Mouse (Mus musculus) liver, embryonic 18 days (tissue): Measurements from ENCODE around the gene Son. TPM values are rescaled to one million over a fixed set of nuclear protein-coding genes. Genes with fewer than 3 reads are reported as not detected.

ENCODE experiments used
- polyA plus RNA-seq: library from polyadenylated mRNA; depleted of rRNA; stranded (reverse); fragments of >200 nt; gene quantifications from 2 replicates; pipeline ENCODE4 v1.2.3, GENCODE M21; 2012; rRNA removed

The Son gene
- polyA plus RNA-seq = 65.4 and 77.5 TPM in 2 replicates

DNA sequence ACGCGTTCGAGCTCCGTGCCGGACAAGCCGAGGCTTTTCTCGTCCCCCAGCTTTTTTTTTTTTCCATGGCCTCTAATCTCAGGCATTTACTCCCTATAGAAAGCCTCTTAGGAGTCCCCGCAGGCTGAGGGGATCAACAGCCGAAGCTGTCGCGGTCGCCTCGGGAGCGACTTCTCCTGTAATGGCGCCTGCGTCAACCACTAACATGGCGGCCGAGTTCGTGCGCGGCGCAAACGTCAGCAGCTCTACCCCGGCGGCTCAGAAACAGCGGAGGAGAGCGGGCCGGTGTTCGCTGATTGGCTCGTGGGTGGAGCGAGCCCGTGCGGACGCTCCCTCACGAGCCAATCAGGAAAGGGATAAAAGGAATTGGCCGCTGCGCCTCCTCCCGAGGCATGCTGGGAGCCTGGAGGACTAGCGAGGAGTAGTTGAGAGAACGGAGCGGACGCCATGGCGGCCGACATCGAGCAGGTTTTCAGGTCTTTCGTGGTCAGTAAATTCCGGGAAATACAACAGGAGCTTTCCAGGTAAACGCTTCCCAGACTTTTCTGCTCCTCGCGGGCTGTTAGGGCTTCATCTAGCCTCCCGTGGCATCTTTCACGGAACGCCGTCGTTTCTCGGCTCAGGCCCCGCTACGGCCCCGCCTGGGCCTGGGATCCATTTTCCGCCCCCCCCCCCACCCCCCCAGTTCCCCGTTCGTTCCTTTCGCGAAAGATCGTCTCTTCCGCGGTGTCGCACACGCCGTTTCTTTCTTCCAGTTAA lies at the start of gene Son:
Gene Son (plus strand): TSS at position 46 of the 759 bp plus-strand sequence.

DNA sequence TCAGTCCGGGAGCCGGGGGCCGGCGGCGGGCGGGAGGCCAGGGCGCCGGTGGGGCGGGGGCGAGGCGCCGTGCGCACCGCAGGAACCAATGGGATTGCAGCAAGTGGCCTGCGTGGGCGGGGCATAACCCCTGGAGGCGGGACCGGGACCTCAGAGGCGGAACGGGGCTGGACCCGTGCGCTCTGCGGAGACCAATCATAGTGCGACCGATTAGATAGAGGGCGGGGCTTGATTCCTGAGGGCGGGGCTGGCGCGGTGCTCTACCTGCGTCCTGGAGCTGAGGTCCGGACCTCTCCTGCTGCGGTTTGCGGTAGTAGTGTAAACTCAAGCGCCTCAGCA lies 49.7 kb upstream of the Son start, which contains the start of gene Tmem50b:
Gene Tmem50b (minus strand): TSS at position 129 of the 339 bp plus-strand sequence.

DNA sequence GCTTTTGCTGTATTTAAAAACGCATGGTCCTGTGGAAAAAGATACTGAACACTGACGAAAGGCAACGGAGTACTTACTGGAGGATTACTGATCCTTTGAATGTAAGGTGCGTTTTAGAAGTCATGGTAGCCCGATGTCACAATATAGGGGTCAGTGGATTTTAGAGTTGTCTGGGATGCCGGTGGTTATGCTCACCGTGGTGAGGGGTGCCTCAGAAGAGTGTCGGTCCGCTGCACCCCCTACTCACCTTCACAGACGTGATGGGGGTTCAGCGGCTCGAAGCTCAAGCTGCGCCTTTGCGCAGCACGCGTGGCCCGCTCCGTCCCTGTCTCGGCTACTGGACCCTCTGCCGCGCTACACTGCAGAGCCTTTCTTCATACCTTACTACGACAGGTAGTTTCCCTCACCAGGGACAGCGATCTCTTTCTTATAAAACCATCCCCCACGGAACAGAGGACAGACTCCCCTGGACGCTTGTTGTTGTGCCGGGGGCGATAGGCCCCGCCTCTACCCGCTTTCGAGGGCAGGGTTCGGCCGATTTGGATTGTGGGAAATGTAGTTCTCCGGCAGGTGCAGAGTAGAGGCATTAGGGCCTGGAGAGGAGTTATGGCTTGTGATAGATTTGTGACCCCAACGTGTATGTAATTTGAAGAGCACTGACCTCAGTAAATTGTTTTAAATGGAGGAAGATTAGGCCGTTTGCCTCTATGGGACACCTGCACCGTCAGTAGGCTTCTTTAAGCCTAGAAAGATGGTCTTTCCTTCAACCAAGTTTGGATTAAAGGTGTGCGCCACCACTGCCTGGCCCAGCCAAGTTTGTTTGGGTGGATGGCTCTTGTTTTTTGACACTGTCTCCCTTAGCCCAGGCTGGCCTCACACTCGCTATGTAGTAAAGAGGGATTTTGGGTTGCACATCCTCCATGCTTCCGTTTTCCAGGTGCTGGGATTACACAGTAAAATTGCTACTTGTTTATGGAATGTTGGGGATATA lies 28.5 kb upstream of the Son start, which contains the start of gene Dnajc28:
Gene Dnajc28 (minus strand): TSS at position 516 of the 991 bp plus-strand sequence.

DNA sequence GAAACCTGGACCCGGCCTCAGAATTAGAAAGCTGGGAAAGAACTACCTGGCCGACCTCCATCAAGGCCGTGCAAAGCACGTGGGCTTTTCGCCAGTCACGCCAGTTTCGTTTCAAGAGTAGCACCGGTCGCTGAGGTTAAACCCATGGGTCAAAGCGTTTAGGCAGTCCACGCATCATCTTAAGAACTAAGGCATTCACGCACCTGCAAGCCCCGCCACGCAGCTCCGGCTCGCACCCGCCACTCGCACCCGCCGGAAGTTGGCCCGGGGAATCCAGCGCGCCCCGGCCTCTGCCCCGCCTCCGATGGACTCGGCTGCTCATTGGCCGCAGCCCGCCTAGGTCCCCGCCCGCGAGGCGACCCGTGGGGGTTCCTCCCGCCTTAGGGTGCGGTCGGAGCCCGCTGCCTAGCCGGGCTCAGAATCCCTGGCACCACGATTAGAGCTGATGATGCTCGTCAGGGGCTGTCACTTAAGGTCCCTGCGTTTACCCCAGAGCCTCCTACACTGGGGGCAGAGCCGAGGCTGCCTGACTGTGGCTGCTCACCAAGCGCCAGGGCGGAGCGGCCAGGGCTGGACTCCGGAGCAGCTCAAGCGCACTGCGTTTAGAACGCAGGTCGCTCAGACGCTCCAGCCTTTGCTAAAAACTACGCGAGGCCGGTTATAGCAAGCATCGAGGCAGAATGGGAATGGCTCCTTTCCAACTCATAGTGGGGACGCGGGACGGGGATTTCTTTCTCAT lies 456 bp upstream of the Son start, which contains the start of gene Gart:
Gene Gart (minus strand): TSS at position 272 of the 739 bp plus-strand sequence.

DNA sequence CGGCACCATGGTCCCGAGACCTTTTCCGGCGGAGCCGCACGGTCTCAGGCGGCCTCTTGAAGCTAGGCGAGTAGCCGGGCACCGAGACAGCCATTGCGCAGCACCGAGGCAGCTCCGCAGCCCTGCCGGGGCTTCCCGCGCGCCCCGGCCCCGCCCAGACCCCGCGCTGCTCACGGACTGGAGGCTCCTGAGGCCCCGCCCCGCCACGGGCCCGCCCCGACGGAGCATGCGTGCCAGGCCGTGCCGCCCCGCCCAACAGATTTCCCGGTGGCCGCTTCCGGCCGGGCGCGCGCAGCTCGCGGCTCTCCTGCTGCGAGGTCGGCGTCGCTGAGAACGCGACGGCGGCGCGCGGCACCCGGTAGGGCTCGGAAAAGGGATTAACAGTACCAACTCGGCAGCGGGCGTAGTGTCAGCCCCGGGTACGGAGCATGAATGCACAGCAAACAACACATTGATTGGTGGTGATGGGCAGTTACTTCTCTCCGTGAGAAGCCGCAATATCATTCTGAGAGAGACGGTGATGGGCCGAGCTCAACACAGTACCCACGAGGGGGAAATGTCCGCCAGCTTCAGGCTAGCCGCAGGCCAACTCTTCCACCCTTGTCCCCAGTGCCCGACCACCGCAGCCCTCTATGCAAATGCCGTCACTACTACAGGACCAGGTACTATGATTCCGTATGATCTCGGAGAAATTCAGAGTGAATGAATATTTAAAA lies 41.5 kb downstream of the Son start, which contains the start of gene Donson:
Gene Donson (minus strand): TSS at position 152 of the 716 bp plus-strand sequence.

DNA sequence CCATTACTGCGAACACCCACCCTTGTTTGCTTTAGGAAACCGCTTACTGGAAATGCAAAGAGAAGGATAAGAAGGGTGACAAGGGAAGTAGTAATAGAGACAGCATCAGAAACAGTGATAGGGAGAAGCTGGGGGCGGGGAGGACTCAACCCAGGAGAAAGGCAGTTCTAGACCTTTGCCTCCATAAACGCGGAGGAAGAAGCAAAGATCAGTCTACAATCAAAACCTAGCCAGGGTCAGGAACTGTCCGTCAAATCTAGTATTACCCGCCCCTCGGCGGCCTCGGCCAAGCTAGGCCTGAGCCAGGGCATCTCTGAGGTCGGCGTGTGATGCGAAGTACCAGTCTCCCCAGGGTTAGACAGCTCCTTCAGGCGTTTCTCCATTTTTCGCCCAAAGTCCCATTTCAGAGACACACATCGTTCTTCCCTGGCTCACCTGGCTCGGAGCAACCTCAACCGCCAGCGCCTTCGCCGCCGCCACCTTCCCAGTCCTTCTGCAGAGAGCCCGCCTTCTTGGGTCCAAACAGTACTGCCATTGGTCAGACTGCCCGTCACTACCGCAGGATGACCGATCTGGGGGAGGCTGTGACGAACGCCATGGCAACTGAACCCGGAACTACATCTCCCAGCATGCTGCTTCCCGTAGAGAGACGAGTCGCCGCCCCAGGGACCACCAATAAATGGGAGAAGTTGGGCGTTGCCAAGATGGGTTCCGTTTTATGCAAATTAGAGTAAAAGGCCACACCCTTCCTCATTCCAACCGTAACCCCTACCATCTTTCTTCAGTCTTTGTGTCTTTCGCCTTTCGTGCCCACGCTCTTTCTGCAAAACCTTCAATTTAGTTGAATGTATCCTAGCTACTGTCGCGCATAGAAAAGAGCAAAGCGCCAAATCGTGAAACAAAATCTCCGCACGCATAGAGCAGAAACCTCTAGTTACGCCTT lies 81.1 kb downstream of the Son start, which contains the start of gene Cryzl1:
Gene Cryzl1 (minus strand): TSS at position 853 of the 943 bp plus-strand sequence.

Other genes starting within 250 kb of the Son start
- 20.7 and 23.1 TPM in 2 replicates for gene Il10rb, start 241.3 kb upstream of the Son start, polyA plus RNA-seq
- gene Ifnar1, start 162.3 kb upstream of the Son start, polyA plus RNA-seq = 15.0 and 16.6 TPM in 2 replicates
- 9.1 and 9.5 TPM in 2 replicates for gene Ifngr2, start 100.4 kb upstream of the Son start, polyA plus RNA-seq
- gene Tmem50b, start 49.7 kb upstream of the Son start, polyA plus RNA-seq = 6.6 and 6.9 TPM in 2 replicates
- gene Dnajc28, start 28.5 kb upstream of the Son start, polyA plus RNA-seq = 1.6 and 1.8 TPM in 2 replicates
- 22.9 and 25.3 TPM in 2 replicates for gene Gart, start 554 bp upstream of the Son start, polyA plus RNA-seq
- gene Donson, start 41.3 kb downstream of the Son start, polyA plus RNA-seq = 11.8 and 12.4 TPM in 2 replicates
- gene Cryzl1, start 81.5 kb downstream of the Son start, polyA plus RNA-seq = 19.3 and 22.4 TPM in 2 replicates
- 28.8 and 36.6 TPM in 2 replicates for gene Itsn1, start 81.8 kb downstream of the Son start, polyA plus RNA-seq